Mouse (Mus musculus): ENCODE results near the gene Gm9508.

DNA sequence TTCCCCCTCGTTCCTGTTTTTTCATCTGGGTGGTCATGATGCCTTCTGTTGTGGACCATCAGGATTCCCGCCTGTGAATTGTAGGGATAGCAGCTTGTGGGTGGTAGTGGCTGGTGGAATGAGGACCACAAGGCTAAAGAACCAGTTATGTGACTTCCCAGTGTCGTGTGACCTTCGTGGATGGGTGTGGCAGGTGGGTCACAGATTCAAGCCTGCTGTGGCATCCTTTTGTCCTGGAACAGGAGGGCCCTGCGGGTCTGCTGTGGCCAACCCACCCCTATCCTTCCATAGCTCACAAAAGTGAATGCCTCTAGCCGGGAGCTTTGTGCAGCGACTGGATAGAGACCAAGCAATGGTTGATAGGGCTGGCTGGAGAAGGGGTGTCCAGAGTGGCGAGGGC, 49.1 kb downstream of the Gm9508 start:
- no peak for TF ChIP-seq POLR2A (IDR thresholded peaks at IDR 0.05; ENCODE audit: insufficient read depth, low read depth, low read length)
- no peak for TF ChIP-seq CTCF (IDR thresholded peaks at IDR 0.05; ENCODE audit: insufficient read depth, low read depth, low read length)

All from olfactory bulb, adult 2 months (tissue).